Mouse (Mus musculus) heart, embryonic 15.5 days (tissue): ENCODE measurements around the gene Adam12. TPM values are rescaled to one million over a fixed set of nuclear protein-coding genes. Genes with fewer than 3 reads are reported as not detected.
A peak's percentile ranks its signal among the peaks of the same experiment; 100 is the strongest.

Experiments
- ATAC-seq: fragments of 200-750 bp; cut with Nextera tagmentation; replicated peaks from 2 replicates; pipeline ENCODE4 v1.8.0; 2017; ENCODE audit warnings: low read depth, moderate TSS enrichment; ENCODE audit not compliant: insufficient number of reproducible peaks, insufficient read depth, low FRiP score
- H3K27ac ChIP-seq: fragments of 300-500 bp; sonication (generic); 2 replicates; pipeline ENCODE4 v1.5.1; 2015; ENCODE audit warnings: mild to moderate bottlenecking, inconsistent platforms
- H3K27me3 ChIP-seq: fragments of 300-500 bp; sonication (generic); 2 replicates; pipeline ENCODE4 v1.6.1; 2015; ENCODE audit warnings: inconsistent platforms
- H3K36me3 ChIP-seq: fragments of 300-500 bp; sonication (generic); 2 replicates; pipeline ENCODE4 v1.6.1; 2015; ENCODE audit warnings: mild to moderate bottlenecking, inconsistent platforms
- H3K4me1 ChIP-seq: fragments of 300-500 bp; sonication (generic); replicated peaks from 2 replicates; pipeline ENCODE4 v1.6.1; 2015; ENCODE audit warnings: inconsistent platforms
- H3K4me2 ChIP-seq: fragments of 300-500 bp; sonication (generic); 2 replicates; pipeline ENCODE4 v1.6.1; 2015; ENCODE audit warnings: inconsistent platforms, mild to moderate bottlenecking, moderate library complexity
- H3K4me3 ChIP-seq: fragments of 300-500 bp; sonication (generic); 2 replicates; pipeline ENCODE4 v1.5.1; 2015; ENCODE audit warnings: mild to moderate bottlenecking, inconsistent platforms
- H3K9ac ChIP-seq: fragments of 300-500 bp; sonication (generic); 2 replicates; pipeline ENCODE4 v1.6.1; 2015; ENCODE audit warnings: mild to moderate bottlenecking, inconsistent platforms
- H3K9me3 ChIP-seq: fragments of 300-500 bp; sonication (generic); replicated peaks from 2 replicates; pipeline ENCODE4 v1.6.1; 2016; ENCODE audit warnings: inconsistent platforms
- WGBS: fragments of 180-500 bp; shearing (Covaris S2); methylation state at CpG from one replicate; pipeline ENCODE4 v1.1.7; 2015; ENCODE audit warnings: mixed read lengths; 5-methylcytosine and 5-hydroxymethylcytosine counted together
- polyA plus RNA-seq: library from polyadenylated mRNA; unstranded; fragments of >200 nt; fragmentation: Nextera tagmentation; extraction: Ambion mirVana; gene quantifications from 2 replicates; pipeline ENCODE4 v1.2.1, GENCODE M21; 2015

Adam12 gene
- polyA plus RNA-seq: 2.1 and 6.1 TPM in 2 replicates

GRCm38 (mm10) chr7:134231378-134232346, at the start of gene Adam12:
Adam12 (minus strand) TSS chr7:134232146.
- no peaks in the 10 kb centered on the region for H3K9me3 ChIP-seq
- H3K27me3 ChIP-seq: 0 out of 2 replicates have a peak, but pooled peaks cover 5% of the 10 kb centered on the region
- no peak within 1 kb of the TSS for H3K27ac ChIP-seq
- peaks cover 6% of the 10 kb centered on the region; the same call in 1 of the 2 replicates for H3K4me1 ChIP-seq
- no peak within 1 kb of the TSS for H3K4me3 ChIP-seq
- no peak for ATAC-seq
- no peak within 1 kb of the TSS for H3K4me2 ChIP-seq
- WGBS: 78% methylated on average over 14 of the region's 14 CpGs
- H3K36me3 ChIP-seq: no peaks in the 10 kb centered on the region
- no peak within 1 kb of the TSS for H3K9ac ChIP-seq

- Histone ChIP-seq H3K4me3 (no peak overlapping the region), H3K9ac (no peak overlapping the region), H3K27ac (no peak overlapping the region), H3K9me3 (no peaks in the 10 kb centered on the region), H3K36me3 (no peaks in the 10 kb centered on the region), H3K4me1 (no peaks in the 10 kb centered on the region), H3K4me2 (no peak overlapping the region), H3K27me3 (no peaks in the 10 kb centered on the region)
- WGBS: 78% methylated on average over 5 of the region's 5 CpGs
- no peak for ATAC-seq
Observed at GRCm38 (mm10) chr7:134272956-134273355, 41.0 kb upstream of the Adam12 start.

GRCm38 (mm10) chr7:134272421-134272820, 40.5 kb upstream of the Adam12 start:
- ATAC-seq: no peak
- no peak overlapping the region for H3K4me3 ChIP-seq
- no peak overlapping the region for H3K9ac ChIP-seq
- H3K27me3 ChIP-seq: no peaks in the 10 kb centered on the region
- H3K36me3 ChIP-seq: no peaks in the 10 kb centered on the region
- H3K4me2 ChIP-seq: no peak overlapping the region
- no peaks in the 10 kb centered on the region for H3K9me3 ChIP-seq
- no peak overlapping the region for H3K27ac ChIP-seq
- H3K4me1 ChIP-seq: no peaks in the 10 kb centered on the region
- whole genome bisulfite sequencing: 71% methylated on average over 4 of the region's 4 CpGs

- Histone ChIP-seq H3K9me3 (no peaks in the 10 kb centered on the region), H3K4me2 (no peak overlapping the region), H3K27me3 (no peaks in the 10 kb centered on the region), H3K4me3 (no peak overlapping the region), H3K9ac (no peak overlapping the region), H3K36me3 (no peaks in the 10 kb centered on the region), H3K27ac (no peak overlapping the region), H3K4me1 (peaks cover 6% of the 10 kb centered on the region)
- 64% methylated on average over 4 of the region's 4 CpGs for WGBS
- no peak for ATAC-seq
Observed at GRCm38 (mm10) chr7:134265783-134266182, 33.8 kb upstream of the Adam12 start.

GRCm38 (mm10) chr7:134263146-134263906, 31.4 kb upstream of the Adam12 start:
- Histone ChIP-seq H3K4me2 (no peak overlapping the region), H3K9me3 (no peaks in the 10 kb centered on the region), H3K4me3 (no peak overlapping the region), H3K27ac (no peak overlapping the region), H3K27me3 (no peaks in the 10 kb centered on the region), H3K9ac (no peak overlapping the region), H3K36me3 (no peaks in the 10 kb centered on the region), H3K4me1 (peaks cover 6% of the 10 kb centered on the region)
- 0 out of 2 replicates have a peak, but pooled peaks have one; percentile 56 for ATAC-seq
- 42% methylated on average over 4 of the region's 4 CpGs for WGBS

- WGBS: 39% methylated on average over 4 of the region's 4 CpGs
- Histone ChIP-seq H3K4me3 (no peak overlapping the region), H3K9ac (no peak overlapping the region), H3K4me2 (no peak overlapping the region), H3K36me3 (no peaks in the 10 kb centered on the region), H3K9me3 (no peaks in the 10 kb centered on the region), H3K27ac (peak overlapping the region; percentile 51), H3K4me1 (peaks cover 6% of the 10 kb centered on the region), H3K27me3 (no peaks in the 10 kb centered on the region)
- peak; percentile 48 for ATAC-seq
Observed at GRCm38 (mm10) chr7:134261003-134261701, 29.2 kb upstream of the Adam12 start.

- H3K36me3 ChIP-seq: no peaks in the 10 kb centered on the region
- no peak overlapping the region for H3K4me2 ChIP-seq
- no peaks in the 10 kb centered on the region for H3K9me3 ChIP-seq
- no peaks in the 10 kb centered on the region for H3K27me3 ChIP-seq
- 71% methylated on average over 7 of the region's 7 CpGs for WGBS
- H3K4me3 ChIP-seq: no peak overlapping the region
- ATAC-seq: no peak
- no peaks in the 10 kb centered on the region for H3K4me1 ChIP-seq
- H3K27ac ChIP-seq: no peak overlapping the region
- H3K9ac ChIP-seq: no peak overlapping the region
Observed at GRCm38 (mm10) chr7:134250273-134250870, 18.4 kb upstream of the Adam12 start.

- Histone ChIP-seq H3K4me1 (no peaks in the 10 kb centered on the region), H3K27ac (no peak overlapping the region), H3K4me2 (no peak overlapping the region), H3K9ac (no peak overlapping the region), H3K4me3 (no peak overlapping the region), H3K9me3 (no peaks in the 10 kb centered on the region), H3K36me3 (no peaks in the 10 kb centered on the region), H3K27me3 (no peaks in the 10 kb centered on the region)
- ATAC-seq: no peak
- 87% methylated on average over 2 of the region's 2 CpGs for WGBS
Observed at GRCm38 (mm10) chr7:134248041-134248440, 16.1 kb upstream of the Adam12 start.

GRCm38 (mm10) chr7:134246624-134247023, 14.7 kb upstream of the Adam12 start:
- Histone ChIP-seq H3K9me3 (no peaks in the 10 kb centered on the region), H3K27me3 (no peaks in the 10 kb centered on the region), H3K4me1 (no peaks in the 10 kb centered on the region), H3K27ac (no peak overlapping the region), H3K9ac (no peak overlapping the region), H3K36me3 (no peaks in the 10 kb centered on the region), H3K4me2 (no peak overlapping the region), H3K4me3 (no peak overlapping the region)
- WGBS: 41% methylated on average over 5 of the region's 5 CpGs
- no peak for ATAC-seq

- Histone ChIP-seq H3K4me3 (no peak overlapping the region), H3K27ac (no peak overlapping the region), H3K36me3 (no peaks in the 10 kb centered on the region), H3K9me3 (no peaks in the 10 kb centered on the region), H3K4me2 (no peak overlapping the region), H3K4me1 (no peaks in the 10 kb centered on the region), H3K27me3 (no peaks in the 10 kb centered on the region), H3K9ac (no peak overlapping the region)
- 61% methylated on average over 1 of the region's 1 CpGs for WGBS
- ATAC-seq: no peak
Observed at GRCm38 (mm10) chr7:134242773-134243172, 10.8 kb upstream of the Adam12 start.

GRCm38 (mm10) chr7:134241212-134241611, 9.3 kb upstream of the Adam12 start:
- Histone ChIP-seq H3K27ac (no peak overlapping the region), H3K27me3 (no peaks in the 10 kb centered on the region), H3K36me3 (no peaks in the 10 kb centered on the region), H3K9me3 (no peaks in the 10 kb centered on the region), H3K4me1 (no peaks in the 10 kb centered on the region), H3K4me2 (no peak overlapping the region), H3K9ac (no peak overlapping the region), H3K4me3 (no peak overlapping the region)
- WGBS: 73% methylated on average over 4 of the region's 4 CpGs
- ATAC-seq: no peak
